Mouse (Mus musculus): ENCODE measurements around the gene Dtd1. TPM values are rescaled to one million over a fixed set of nuclear protein-coding genes. Genes with fewer than 3 reads are reported as not detected.

The Dtd1 gene
- polyA plus RNA-seq, 1 experiment from 2014 or later, result 45.8 TPM

GRCm38 (mm10) chr2:144601576-144601975 is 1.9 kb downstream of the Dtd1 start:
- no peak for DNase-seq (ENCODE audit: low read depth, low spot score)
- no peaks in the 10 kb centered on the region for H3K27me3 ChIP-seq
- no peak for ATAC-seq
- TF ChIP-seq CTCF (IDR thresholded peaks at IDR 0.05), result no peak
- CTCF ChIA-PET, result no interaction called here
- POLR2A ChIA-PET, result interaction anchor here (0.6 kb wide), 1 partner anchor 140 kb away, joined by 3 read pairs; no protein-coding TSS in a partner anchor
- in situ Hi-C loops (cut with MboI; ENCODE audit: low pct_unique_long_range_greater_than_20kb), result no loop called here

GRCm38 (mm10) chr2:144613956-144614355 is 14.3 kb downstream of the Dtd1 start:
- ChIA-PET POLR2A (no interaction called here), CTCF (interaction anchor here (1.2 kb wide), 1 partner anchor 14 kb away, joined by 3 read pairs; the partner anchor contains the start of gene Dtd1)
- in situ Hi-C loops (cut with MboI; ENCODE audit: low pct_unique_long_range_greater_than_20kb), result no loop called here
- no peaks in the 10 kb centered on the region for H3K27me3 ChIP-seq
- no peak for TF ChIP-seq CTCF (IDR thresholded peaks at IDR 0.05)
- DNase-seq (ENCODE audit: low read depth, low spot score) (no peak), ATAC-seq (no peak)

DNA sequence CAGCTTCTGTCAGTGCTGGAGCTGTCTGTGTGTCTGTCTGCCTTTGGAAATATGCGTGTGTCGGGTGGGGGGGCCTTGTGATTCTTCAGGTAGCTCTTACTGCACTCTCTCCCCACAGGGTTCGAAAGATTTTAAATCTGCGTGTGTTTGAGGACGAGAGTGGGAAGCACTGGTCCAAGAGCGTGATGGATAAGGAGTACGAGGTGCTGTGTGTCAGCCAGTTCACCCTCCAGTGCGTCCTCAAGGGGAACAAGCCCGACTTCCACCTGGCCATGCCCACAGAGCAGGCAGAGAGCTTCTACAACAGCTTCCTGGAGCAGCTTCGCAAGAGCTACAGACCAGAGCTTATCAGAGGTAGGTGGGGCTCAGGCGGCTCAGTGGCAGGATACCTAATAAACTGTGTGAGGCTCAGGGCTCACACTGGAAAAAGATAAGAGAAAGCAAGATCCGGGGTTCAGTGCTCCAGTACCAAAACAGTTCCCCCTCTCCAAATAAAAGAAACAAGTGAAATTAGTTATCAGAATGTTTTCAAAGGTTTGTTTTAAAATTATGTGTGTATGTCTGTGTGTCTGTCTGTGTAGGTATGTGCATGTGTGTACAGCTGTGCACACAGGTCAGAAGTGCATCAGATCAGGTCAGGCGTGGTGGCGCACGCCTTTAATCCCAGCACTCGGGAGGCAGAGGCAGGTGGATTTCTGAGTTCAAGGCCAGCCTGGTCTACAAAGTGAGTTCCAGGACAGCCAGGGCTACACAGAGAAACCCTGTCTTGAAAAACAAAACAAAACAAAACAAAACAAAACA is 17.6 kb downstream of the Dtd1 start:
- CTCF ChIA-PET, result interaction anchor here (1.3 to 2.6 kb wide), 2 partner anchors 9 to 17 kb away, joined by 3 to 9 read pairs; partner anchors contain the start of gene Dtd1
- DNase-seq (ENCODE audit: low read depth, low spot score), result no peak
- TF ChIP-seq CTCF (IDR thresholded peaks at IDR 0.05), result no peak
- in situ Hi-C loops (cut with MboI; ENCODE audit: low pct_unique_long_range_greater_than_20kb), result no loop called here
- no peaks in the 10 kb centered on the region for H3K27me3 ChIP-seq
- no peak for ATAC-seq
- POLR2A ChIA-PET, result no interaction called here

GRCm38 (mm10) chr2:144621491-144621890 is 21.8 kb downstream of the Dtd1 start:
- ChIA-PET POLR2A (no interaction called here), CTCF (interaction anchor here (1.4 kb wide), 1 partner anchor 15 kb away, joined by 3 read pairs; no protein-coding TSS in a partner anchor)
- in situ Hi-C loops (cut with MboI; ENCODE audit: low pct_unique_long_range_greater_than_20kb), result no loop called here
- no peak for TF ChIP-seq CTCF (IDR thresholded peaks at IDR 0.05)
- H3K27me3 ChIP-seq, result no peaks in the 10 kb centered on the region
- ATAC-seq (no peak), DNase-seq (ENCODE audit: low read depth, low spot score) (no peak)

GRCm38 (mm10) chr2:144633551-144633950 is 33.9 kb downstream of the Dtd1 start:
- ATAC-seq (no peak), DNase-seq (ENCODE audit: low read depth, low spot score) (no peak)
- in situ Hi-C loops (cut with MboI; ENCODE audit: low pct_unique_long_range_greater_than_20kb), result loop anchor here (25.0 kb wide), 1 partner anchor 954 kb away; no protein-coding TSS in a partner anchor
- TF ChIP-seq CTCF (IDR thresholded peaks at IDR 0.05), result no peak
- ChIA-PET CTCF (interaction anchor here (0.7 to 1.0 kb wide), 2 partner anchors 13 to 533 kb away, joined by 3 to 4 read pairs; no protein-coding TSS in a partner anchor), POLR2A (no interaction called here)
- H3K27me3 ChIP-seq, result no peaks in the 10 kb centered on the region

DNA sequence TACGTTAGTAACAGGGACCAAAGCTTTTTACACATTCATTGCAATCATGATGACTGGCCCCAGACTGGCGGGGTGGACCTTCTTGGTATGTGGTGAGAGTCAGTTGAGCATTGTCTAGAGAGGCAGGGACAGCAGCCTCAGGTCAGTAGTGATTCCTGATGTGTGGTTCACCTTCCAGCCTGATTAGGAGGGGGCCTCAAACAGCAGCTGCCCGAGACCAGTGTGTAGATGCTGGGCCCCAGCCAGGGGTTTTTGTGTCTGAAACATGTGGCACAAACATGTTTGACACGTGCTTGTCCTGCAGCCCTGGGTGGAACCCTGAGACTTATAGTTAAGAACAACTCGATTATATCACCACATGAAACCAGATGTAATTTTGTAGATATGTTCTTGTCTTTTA is 34.5 kb downstream of the Dtd1 start:
- POLR2A ChIA-PET, result no interaction called here
- DNase-seq (ENCODE audit: low read depth, low spot score), result no peak
- CTCF ChIA-PET, result no interaction called here
- H3K27me3 ChIP-seq, result no peaks in the 10 kb centered on the region
- in situ Hi-C loops (cut with MboI; ENCODE audit: low pct_unique_long_range_greater_than_20kb), result loop anchor here (25.0 kb wide), 1 partner anchor 953 kb away; no protein-coding TSS in a partner anchor
- TF ChIP-seq CTCF (IDR thresholded peaks at IDR 0.05), result no peak
- no peak for ATAC-seq

DNA sequence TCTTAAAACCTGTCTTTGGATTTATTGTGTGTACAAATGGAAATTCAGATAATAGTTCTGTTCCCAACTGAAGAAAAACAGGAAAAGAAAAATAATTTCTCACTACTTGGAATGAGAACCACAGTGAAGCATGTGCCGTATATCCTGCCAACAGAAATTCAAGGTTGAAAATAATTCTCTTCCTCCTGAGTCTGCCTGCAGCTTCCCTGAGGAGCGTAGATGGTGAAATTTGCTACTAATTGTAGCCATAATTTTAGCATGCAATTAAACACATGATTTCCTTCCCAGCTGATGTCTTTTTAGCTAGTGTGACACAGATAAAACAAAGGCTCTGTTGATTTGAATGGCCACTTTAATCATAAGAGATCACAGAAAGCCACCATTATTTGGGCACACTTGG is 35.0 kb downstream of the Dtd1 start:
- POLR2A ChIA-PET, result no interaction called here
- DNase-seq (ENCODE audit: low read depth, low spot score) (no peak), ATAC-seq (no peak)
- no peaks in the 10 kb centered on the region for H3K27me3 ChIP-seq
- in situ Hi-C loops (cut with MboI; ENCODE audit: low pct_unique_long_range_greater_than_20kb), result loop anchor here (5.0 to 25.0 kb wide), 3 partner anchors 528 to 953 kb away; no protein-coding TSS in a partner anchor
- CTCF ChIA-PET, result interaction anchor here (1.0 kb wide), 1 partner anchor 9 kb away, joined by 3 read pairs; no protein-coding TSS in a partner anchor
- TF ChIP-seq CTCF (IDR thresholded peaks at IDR 0.05), result no peak

DNA sequence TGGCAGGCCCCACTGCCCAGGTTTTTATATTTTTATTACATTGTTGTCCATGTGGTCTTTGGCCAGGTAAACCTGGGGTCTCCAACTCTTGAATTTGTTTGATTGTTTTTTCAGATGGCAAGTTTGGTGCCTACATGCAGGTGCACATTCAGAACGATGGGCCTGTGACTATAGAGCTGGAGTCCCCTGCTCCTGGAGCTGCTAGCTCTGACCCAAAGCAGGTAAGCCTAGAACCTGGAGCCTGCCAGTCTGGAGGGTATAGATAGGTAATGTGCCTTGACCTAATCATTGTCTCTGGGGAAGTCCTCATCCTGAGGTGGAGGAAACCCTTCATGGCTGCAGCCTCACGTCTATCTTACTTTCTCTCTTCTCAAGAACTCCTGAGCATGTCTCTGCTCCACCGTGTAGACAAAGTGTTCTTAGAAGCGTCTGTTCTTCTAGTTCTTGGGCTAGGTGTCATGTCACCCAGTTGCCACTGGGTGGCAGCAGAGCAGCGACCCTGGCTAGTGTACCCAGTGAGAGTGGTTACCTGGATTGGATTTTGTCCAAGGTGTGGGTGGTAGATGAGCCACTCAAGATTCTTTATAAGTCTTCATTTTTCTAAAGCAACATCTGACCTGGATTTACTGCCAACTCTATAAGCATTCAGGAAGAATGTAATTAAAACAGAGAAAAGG is 36.1 kb downstream of the Dtd1 start:
- ATAC-seq (peak; percentile 72), DNase-seq (ENCODE audit: low read depth, low spot score) (no peak)
- ChIA-PET CTCF (interaction anchor here (0.7 to 1.4 kb wide), 8 partner anchors 9 to 952 kb away, joined by 3 to 5 read pairs (median 3); no protein-coding TSS in a partner anchor), POLR2A (interaction anchor here (0.6 to 0.9 kb wide), 2 partner anchors 13 to 471 kb away, joined by 3 to 4 read pairs; no protein-coding TSS in a partner anchor)
- TF ChIP-seq CTCF (IDR thresholded peaks at IDR 0.05), result peak; percentile 90
- H3K27me3 ChIP-seq, result no peaks in the 10 kb centered on the region
- in situ Hi-C loops (cut with MboI; ENCODE audit: low pct_unique_long_range_greater_than_20kb), result loop anchor here (5.0 to 25.0 kb wide), 3 partner anchors 527 to 952 kb away; no protein-coding TSS in a partner anchor

GRCm38 (mm10) chr2:144637204-144637603 is 37.5 kb downstream of the Dtd1 start:
- ATAC-seq (no peak), DNase-seq (ENCODE audit: low read depth, low spot score) (no peak)
- in situ Hi-C loops (cut with MboI; ENCODE audit: low pct_unique_long_range_greater_than_20kb), result loop anchor here (5.0 to 25.0 kb wide), 3 partner anchors 525 to 950 kb away; no protein-coding TSS in a partner anchor
- POLR2A ChIA-PET, result interaction anchor here (0.7 kb wide), 1 partner anchor 45 kb away, joined by 5 read pairs; no protein-coding TSS in a partner anchor
- CTCF ChIA-PET, result interaction anchor here (1.1 to 1.4 kb wide), 2 partner anchors 13 to 951 kb away, joined by 4 read pairs; no protein-coding TSS in a partner anchor
- TF ChIP-seq CTCF (IDR thresholded peaks at IDR 0.05), result no peak
- H3K27me3 ChIP-seq, result no peaks in the 10 kb centered on the region

DNA sequence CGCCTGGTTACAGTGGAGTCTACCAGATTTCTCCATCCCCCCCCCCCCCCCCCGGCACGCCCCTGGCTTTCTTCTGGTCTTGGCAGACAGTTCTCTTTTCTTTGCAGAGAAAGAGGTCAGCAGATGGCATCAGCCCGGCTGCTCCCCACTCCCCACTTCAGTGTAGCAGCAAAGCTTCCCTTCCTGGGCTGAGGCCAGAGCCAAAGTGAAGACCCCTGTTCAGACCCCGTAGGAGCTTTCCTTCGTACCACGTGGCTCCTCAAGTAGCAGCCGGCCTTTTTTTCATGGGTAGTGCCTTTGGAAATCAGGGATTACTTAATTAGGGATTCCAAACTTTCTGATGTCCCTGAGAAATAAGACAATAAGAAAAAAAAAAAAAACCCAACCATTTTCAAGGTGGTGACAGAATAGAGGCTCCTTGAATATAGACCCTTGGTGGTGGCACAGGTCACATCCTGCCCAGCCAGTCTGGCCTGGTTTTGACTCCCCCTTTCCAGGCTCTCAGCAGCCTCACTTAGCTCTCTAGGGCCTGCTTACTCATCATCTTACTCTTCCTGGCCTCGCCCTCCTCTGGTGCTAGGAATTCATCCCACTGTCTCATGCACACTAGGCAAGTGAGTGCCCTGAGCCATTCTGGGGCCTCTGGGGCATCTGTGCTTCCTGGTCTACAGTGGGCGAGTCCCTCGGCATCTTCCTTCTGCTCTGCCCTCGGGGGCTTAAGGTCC is 38.1 kb downstream of the Dtd1 start:
- CTCF ChIA-PET, result no interaction called here
- in situ Hi-C loops (cut with MboI; ENCODE audit: low pct_unique_long_range_greater_than_20kb), result loop anchor here (5.0 to 25.0 kb wide), 3 partner anchors 524 to 949 kb away; no protein-coding TSS in a partner anchor
- ATAC-seq (no peak), DNase-seq (ENCODE audit: low read depth, low spot score) (no peak)
- POLR2A ChIA-PET, result interaction anchor here (0.7 kb wide), 1 partner anchor 45 kb away, joined by 5 read pairs; no protein-coding TSS in a partner anchor
- H3K27me3 ChIP-seq, result no peaks in the 10 kb centered on the region
- TF ChIP-seq CTCF (IDR thresholded peaks at IDR 0.05), result no peak

All from Patski (cell line).